Mouse (Mus musculus) monocyte, adult 2 months (primary cell): ENCODE results near the gene Prss56.

ENCODE experiments used
- DNase-seq, 2 experiments: peaks; one replicate each; pipeline ENCODE4 v3.0.0; 2022; ENCODE audit warnings: low spot score in 2 of 2, low read depth in 1 of 2

Gene Prss56

GRCm38 (mm10) chr1:87184751-87185139, 1.6 kb downstream of the Prss56 start:
- DNase-seq = peak in 1 of 2 experiments; percentile 44

GRCm38 (mm10) chr1:87185526-87185925, 2.4 kb downstream of the Prss56 start:
- DNase-seq = no peak

- DNase-seq = no peak
Observed at GRCm38 (mm10) chr1:87186261-87187036, 3.3 kb downstream of the Prss56 start.

- peak in 1 of 2 experiments; percentile 31 for DNase-seq
Observed at GRCm38 (mm10) chr1:87187037-87187355, 3.9 kb downstream of the Prss56 start.

- DNase-seq = no peak
Observed at GRCm38 (mm10) chr1:87190429-87190828, 7.3 kb downstream of the Prss56 start, which contains the start of gene Chrnd. TSS of gene Chrnd (plus strand) at chr1:87190607.

- DNase-seq = no peak
Observed at GRCm38 (mm10) chr1:87197296-87197695, 14.2 kb downstream of the Prss56 start.

GRCm38 (mm10) chr1:87198119-87199065, 15.3 kb downstream of the Prss56 start:
- DNase-seq = no peak

- no peak for DNase-seq
Observed at GRCm38 (mm10) chr1:87200811-87201210, 17.7 kb downstream of the Prss56 start.

- no peak for DNase-seq
Observed at GRCm38 (mm10) chr1:87201848-87202247, 18.7 kb downstream of the Prss56 start.

GRCm38 (mm10) chr1:87203779-87204178, 20.7 kb downstream of the Prss56 start:
- DNase-seq = no peak

GRCm38 (mm10) chr1:87204465-87204864, 21.4 kb downstream of the Prss56 start, which contains the start of gene Chrng:
TSS of gene Chrng (plus strand) at chr1:87204657.
- no peak for DNase-seq

- DNase-seq = no peak
Observed at GRCm38 (mm10) chr1:87205038-87205437, 21.9 kb downstream of the Prss56 start.

GRCm38 (mm10) chr1:87205502-87205901, 22.4 kb downstream of the Prss56 start:
- DNase-seq = no peak

GRCm38 (mm10) chr1:87206339-87206738, 23.2 kb downstream of the Prss56 start:
- DNase-seq = no peak

- no peak for DNase-seq
Observed at GRCm38 (mm10) chr1:87211431-87211830, 28.3 kb downstream of the Prss56 start.

GRCm38 (mm10) chr1:87213735-87214704, 30.9 kb downstream of the Prss56 start, which contains the start of gene Eif4e2:
TSS of gene Eif4e2 (plus strand) at chr1:87213914.
- DNase-seq = peak; percentile 84 to 89

GRCm38 (mm10) chr1:87214748-87215147, 31.6 kb downstream of the Prss56 start:
- DNase-seq = no peak

- DNase-seq = no peak
Observed at GRCm38 (mm10) chr1:87217938-87218337, 34.8 kb downstream of the Prss56 start.

GRCm38 (mm10) chr1:87225739-87226138, 42.6 kb downstream of the Prss56 start:
- DNase-seq = no peak

- DNase-seq = no peak
Observed at GRCm38 (mm10) chr1:87226409-87227159, 43.5 kb downstream of the Prss56 start.
